Mouse (Mus musculus): ENCODE results near the gene Tmem117.

GRCm38 (mm10) chr15:95049171-95049729 lies 420.2 kb downstream of the Tmem117 start:
- TF ChIP-seq CTCF (IDR thresholded peaks at IDR 0.05; ENCODE audit: control insufficient read depth, insufficient read depth, insufficient replicate concordance, low read depth, low read length) (no peak), POLR2A (IDR thresholded peaks at IDR 0.05; ENCODE audit: control insufficient read depth, low read depth, low read length) (no peak)

Measured in testis, adult 2 months (tissue).